Mouse (Mus musculus): ENCODE results near the gene Tango2. TPM values are rescaled to one million over a fixed set of nuclear protein-coding genes. Genes with fewer than 3 reads are reported as not detected.
A peak's percentile ranks its signal among the peaks of the same experiment; 100 is the strongest.

Tango2 gene
- polyA plus RNA-seq (2015; fragmentation: Nextera tagmentation; extraction: Ambion mirVana), result 16.2 and 16.9 TPM in 2 replicates

- Histone ChIP-seq H3K4me1 (replicated peaks; ENCODE audit: control insufficient read depth, insufficient read depth) (0 out of 2 replicates have a peak, but pooled peaks cover 2% of the 10 kb centered on the region), H3K9ac (ENCODE audit: low read length) (peak within 1 kb of the TSS; percentile 68), H3K4me2 (replicated peaks; ENCODE audit: low read depth) (peak within 1 kb of the TSS; percentile 99), H3K27ac (replicated peaks) (no peak within 1 kb of the TSS; the same call in 1 of the 2 replicates), H3K9me3 (ENCODE audit: control insufficient read depth, low read length) (no peaks in the 10 kb centered on the region), H3K27me3 (ENCODE audit: control insufficient read depth, insufficient read depth, low read length) (no peaks in the 10 kb centered on the region; the same call in 1 of the 2 replicates), H3K36me3 (ENCODE audit: control insufficient read depth, insufficient read depth, low read length) (no peaks in the 10 kb centered on the region), H3K4me3 (ENCODE audit: low read depth, low read length) (peak within 1 kb of the TSS; percentile 67)
- ATAC-seq (ENCODE audit: low FRiP score, low TSS enrichment) (peak; percentile 88), DNase-seq (ENCODE audit: low spot score) (peak; percentile 94)
- WGBS, result under 1% methylated on average over 43 of the region's 44 CpGs
- TF ChIP-seq CTCF (IDR thresholded peaks at IDR 0.05; ENCODE audit: low read depth), result peak; percentile 59
- no peak for TF ChIP-seq EP300 (optimal IDR thresholded peaks at IDR 0.05)
Measured at GRCm38 (mm10) chr16:18347931-18348600, at the start of gene Tango2, which contains the start of gene Arvcf. Gene Tango2 (minus strand): TSS chr16:18348103. Gene Arvcf (plus strand): TSS chr16:18348182.

DNA sequence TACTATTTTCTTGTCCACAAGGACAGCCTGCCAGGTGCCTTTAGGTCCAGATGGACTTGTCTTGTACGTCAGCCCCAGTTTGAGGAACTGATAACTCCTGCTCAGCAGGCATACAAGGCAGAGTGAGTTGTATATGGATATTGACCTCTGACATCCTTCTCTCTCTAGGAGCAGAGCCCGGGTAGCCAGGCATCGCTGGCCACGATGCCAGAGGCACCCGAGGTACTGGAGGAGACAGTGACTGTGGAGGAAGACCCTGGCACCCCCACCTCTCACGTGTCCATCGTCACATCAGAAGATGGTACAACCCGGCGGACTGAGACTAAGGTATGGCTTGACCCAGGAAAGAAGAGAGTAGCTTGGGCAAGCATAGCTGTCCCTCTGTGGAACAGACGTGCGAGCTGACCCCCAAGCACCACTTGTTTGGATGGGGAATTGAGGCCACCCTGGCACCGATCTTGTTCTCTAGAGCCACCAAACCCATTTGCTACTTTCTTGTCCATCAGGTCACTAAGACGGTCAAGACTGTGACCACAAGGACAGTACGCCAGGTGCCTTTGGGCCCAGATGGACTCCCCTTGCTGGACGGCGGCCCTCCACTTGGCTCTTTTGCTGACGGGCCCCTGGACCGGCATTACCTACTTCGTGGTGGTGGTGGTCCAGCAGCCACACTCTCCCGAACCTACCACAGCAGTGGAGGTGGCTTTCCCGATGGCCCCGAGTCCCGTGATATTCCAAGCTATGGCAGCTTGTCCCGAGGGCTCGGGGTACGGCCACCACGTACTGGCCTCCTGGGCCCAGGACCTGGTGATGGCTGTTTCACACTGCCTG is 49.1 kb upstream of the Tango2 start:
- Histone ChIP-seq H3K4me2 (replicated peaks; ENCODE audit: low read depth) (no peak overlapping the region), H3K9ac (ENCODE audit: low read length) (no peak overlapping the region), H3K4me3 (ENCODE audit: low read depth, low read length) (no peak overlapping the region), H3K4me1 (replicated peaks; ENCODE audit: control insufficient read depth, insufficient read depth) (no peaks in the 10 kb centered on the region; the same call in 1 of the 2 replicates), H3K27me3 (ENCODE audit: control insufficient read depth, insufficient read depth, low read length) (no peaks in the 10 kb centered on the region), H3K27ac (replicated peaks) (0 out of 2 replicates have a peak overlapping the region, but pooled peaks have one; percentile 2), H3K36me3 (ENCODE audit: control insufficient read depth, insufficient read depth, low read length) (0 out of 2 replicates have a peak, but pooled peaks cover 3% of the 10 kb centered on the region), H3K9me3 (ENCODE audit: control insufficient read depth, low read length) (no peaks in the 10 kb centered on the region)
- DNase-seq (ENCODE audit: low spot score) (no peak), ATAC-seq (ENCODE audit: low FRiP score, low TSS enrichment) (no peak)
- TF ChIP-seq CTCF (IDR thresholded peaks at IDR 0.05; ENCODE audit: low read depth) (no peak), EP300 (optimal IDR thresholded peaks at IDR 0.05) (no peak)
- 96% methylated on average over 27 of the region's 27 CpGs for WGBS

GRCm38 (mm10) chr16:18396201-18396600 is 48.3 kb upstream of the Tango2 start:
- no peak overlapping the region for H3K4me2 ChIP-seq (replicated peaks; ENCODE audit: low read depth)
- no peaks in the 10 kb centered on the region for H3K27me3 ChIP-seq (ENCODE audit: control insufficient read depth, insufficient read depth, low read length)
- DNase-seq (ENCODE audit: low spot score), result peak; percentile 46
- no peak overlapping the region for H3K4me3 ChIP-seq (ENCODE audit: low read depth, low read length)
- H3K9me3 ChIP-seq (ENCODE audit: control insufficient read depth, low read length), result no peaks in the 10 kb centered on the region
- H3K4me1 ChIP-seq (replicated peaks; ENCODE audit: control insufficient read depth, insufficient read depth), result no peaks in the 10 kb centered on the region; the same call in 1 of the 2 replicates
- ATAC-seq (ENCODE audit: low FRiP score, low TSS enrichment), result peak; percentile 41
- 0 out of 2 replicates have a peak, but pooled peaks cover 3% of the 10 kb centered on the region for H3K36me3 ChIP-seq (ENCODE audit: control insufficient read depth, insufficient read depth, low read length)
- H3K27ac ChIP-seq (replicated peaks), result no peak overlapping the region; the same call in 1 of the 2 replicates
- WGBS, result 25% methylated on average over 2 of the region's 2 CpGs
- TF ChIP-seq CTCF (IDR thresholded peaks at IDR 0.05; ENCODE audit: low read depth) (no peak), EP300 (optimal IDR thresholded peaks at IDR 0.05) (no peak)
- H3K9ac ChIP-seq (ENCODE audit: low read length), result no peak overlapping the region

- no peak for ATAC-seq (ENCODE audit: low FRiP score, low TSS enrichment)
- TF ChIP-seq CTCF (IDR thresholded peaks at IDR 0.05; ENCODE audit: low read depth) (no peak), EP300 (optimal IDR thresholded peaks at IDR 0.05) (no peak)
- no peaks in the 10 kb centered on the region; the same call in 1 of the 2 replicates for H3K4me1 ChIP-seq (replicated peaks; ENCODE audit: control insufficient read depth, insufficient read depth)
- no peaks in the 10 kb centered on the region for H3K9me3 ChIP-seq (ENCODE audit: control insufficient read depth, low read length)
- 20% methylated on average over 6 of the region's 7 CpGs for WGBS
- no peak for DNase-seq (ENCODE audit: low spot score)
- no peak overlapping the region for H3K4me3 ChIP-seq (ENCODE audit: low read depth, low read length)
- no peak overlapping the region for H3K4me2 ChIP-seq (replicated peaks; ENCODE audit: low read depth)
- H3K27me3 ChIP-seq (ENCODE audit: control insufficient read depth, insufficient read depth, low read length), result no peaks in the 10 kb centered on the region
- peak overlapping the region; percentile 20 for H3K27ac ChIP-seq (replicated peaks)
- no peak overlapping the region for H3K9ac ChIP-seq (ENCODE audit: low read length)
- H3K36me3 ChIP-seq (ENCODE audit: control insufficient read depth, insufficient read depth, low read length), result 0 out of 2 replicates have a peak, but pooled peaks cover 3% of the 10 kb centered on the region
Measured at GRCm38 (mm10) chr16:18395620-18396036, 47.7 kb upstream of the Tango2 start.

DNA sequence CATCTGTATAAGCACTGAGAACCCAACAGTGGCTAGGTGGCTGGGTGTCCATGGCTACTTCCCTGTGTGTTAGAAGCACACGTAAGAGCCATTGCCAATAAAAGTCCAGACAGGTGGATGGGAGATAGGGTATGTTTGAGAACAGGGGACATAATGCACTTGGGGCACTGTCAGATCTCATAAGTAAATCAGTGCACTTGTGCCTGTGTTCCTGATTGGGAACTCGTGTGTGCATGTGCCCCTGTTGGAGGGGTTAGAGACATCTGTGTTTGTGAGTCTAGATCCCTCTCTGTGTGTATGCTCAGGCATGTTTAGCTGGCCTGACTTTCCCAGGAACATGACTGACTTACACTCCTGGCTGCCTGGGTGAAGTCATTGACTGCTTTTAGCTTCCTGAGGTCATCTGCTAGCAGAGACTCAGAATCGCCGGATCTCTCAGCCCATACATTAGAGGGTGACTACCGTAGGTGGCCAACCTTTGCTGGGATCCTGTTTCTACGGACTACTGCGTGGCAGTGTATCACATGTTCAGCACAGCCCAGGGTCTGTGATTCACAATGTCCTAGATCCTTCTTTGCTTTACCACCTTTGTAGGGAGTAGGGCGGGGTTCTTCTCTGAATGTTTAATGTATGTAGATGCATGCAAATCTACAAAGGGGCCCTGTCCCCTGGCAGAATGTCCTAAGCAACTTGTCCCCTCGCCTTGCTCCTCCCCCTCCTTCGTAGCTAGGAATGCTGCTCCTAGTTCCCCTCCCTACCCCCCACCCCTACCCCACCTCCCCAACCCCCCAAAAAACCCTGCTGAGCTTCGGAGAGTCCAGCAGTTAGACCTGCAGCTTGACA is 47.1 kb upstream of the Tango2 start:
- no peaks in the 10 kb centered on the region for H3K27me3 ChIP-seq (ENCODE audit: control insufficient read depth, insufficient read depth, low read length)
- H3K9me3 ChIP-seq (ENCODE audit: control insufficient read depth, low read length), result no peaks in the 10 kb centered on the region
- H3K4me3 ChIP-seq (ENCODE audit: low read depth, low read length), result no peak overlapping the region
- 35% methylated on average over 11 of the region's 11 CpGs for WGBS
- ATAC-seq (ENCODE audit: low FRiP score, low TSS enrichment) (peak; percentile 60), DNase-seq (ENCODE audit: low spot score) (peak; percentile 66)
- TF ChIP-seq EP300 (optimal IDR thresholded peaks at IDR 0.05), result no peak
- no peak for TF ChIP-seq CTCF (IDR thresholded peaks at IDR 0.05; ENCODE audit: low read depth)
- H3K4me2 ChIP-seq (replicated peaks; ENCODE audit: low read depth), result no peak overlapping the region
- H3K4me1 ChIP-seq (replicated peaks; ENCODE audit: control insufficient read depth, insufficient read depth), result no peaks in the 10 kb centered on the region; the same call in 1 of the 2 replicates
- peak overlapping the region; percentile 20 for H3K27ac ChIP-seq (replicated peaks)
- H3K36me3 ChIP-seq (ENCODE audit: control insufficient read depth, insufficient read depth, low read length), result 0 out of 2 replicates have a peak, but pooled peaks cover 3% of the 10 kb centered on the region
- H3K9ac ChIP-seq (ENCODE audit: low read length), result no peak overlapping the region

Measured in stomach, postnatal 0 days (tissue).